Mouse (Mus musculus) layer of hippocampus, adult 9-11 months (tissue): ENCODE results near the gene Stra6.
A peak's percentile ranks its signal among the peaks of the same experiment; 100 is the strongest.

ENCODE experiments used
- DNase-seq: peaks from one replicate; pipeline ENCODE4 v3.0.0; 2022

Stra6 gene

DNA sequence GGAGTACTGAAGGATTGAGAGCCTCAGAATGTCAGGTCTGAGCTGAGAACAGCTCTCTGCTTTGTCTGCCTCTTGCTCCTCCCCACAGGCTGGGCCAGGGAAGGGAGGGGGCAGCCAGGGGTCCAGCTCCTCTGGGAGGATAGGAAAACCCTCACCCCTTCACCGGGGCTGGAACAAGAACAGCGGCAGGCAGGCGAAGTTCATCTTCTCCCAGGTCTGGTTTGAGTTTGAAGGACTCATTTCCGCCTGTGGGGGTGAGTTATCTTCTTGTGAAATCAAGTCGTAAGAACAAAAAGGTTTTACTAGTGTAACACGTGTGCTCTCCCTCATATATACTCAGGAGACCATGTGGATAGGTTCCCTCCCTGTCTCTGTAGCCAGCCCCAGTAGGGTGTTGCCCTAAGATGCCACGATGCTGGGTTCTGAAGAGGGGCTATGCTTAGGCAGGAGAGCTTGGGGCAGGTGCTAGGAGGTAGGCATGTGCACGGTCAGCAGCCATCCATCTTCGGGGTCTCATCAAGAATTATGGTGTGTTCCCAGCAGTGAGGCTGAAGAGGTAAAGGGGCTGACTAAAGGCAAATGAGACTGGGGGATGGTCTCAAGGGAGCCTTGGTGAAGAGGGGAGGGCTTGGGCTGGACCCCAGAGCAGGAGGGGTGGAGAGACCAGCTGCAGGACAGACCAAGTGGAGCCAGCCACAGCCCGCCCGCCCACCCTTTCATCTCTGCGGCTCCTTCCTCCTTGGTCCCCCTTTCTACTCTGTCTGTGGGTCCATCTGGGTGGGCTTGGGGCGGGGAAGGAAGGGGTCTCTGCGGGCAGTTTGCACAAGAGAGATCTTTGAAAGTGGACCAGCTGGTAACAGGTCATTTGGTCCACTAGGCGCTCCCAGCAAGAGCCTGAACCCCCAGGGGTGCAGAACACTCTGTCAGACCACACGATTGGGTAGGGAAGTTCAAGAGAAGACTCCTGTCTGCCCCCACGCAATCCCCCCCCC lies 70.6 kb downstream of the Stra6 start:
- DNase-seq, result no peak

- DNase-seq, result no peak
Measured at GRCm38 (mm10) chr9:58134906-58135305, 71.3 kb downstream of the Stra6 start.

- DNase-seq, result no peak
Measured at GRCm38 (mm10) chr9:58135921-58136321, 72.3 kb downstream of the Stra6 start.

GRCm38 (mm10) chr9:58139947-58140346 lies 76.4 kb downstream of the Stra6 start:
- DNase-seq, result peak; percentile 69

- DNase-seq, result no peak
Measured at GRCm38 (mm10) chr9:58143419-58143818, 79.8 kb downstream of the Stra6 start.

DNA sequence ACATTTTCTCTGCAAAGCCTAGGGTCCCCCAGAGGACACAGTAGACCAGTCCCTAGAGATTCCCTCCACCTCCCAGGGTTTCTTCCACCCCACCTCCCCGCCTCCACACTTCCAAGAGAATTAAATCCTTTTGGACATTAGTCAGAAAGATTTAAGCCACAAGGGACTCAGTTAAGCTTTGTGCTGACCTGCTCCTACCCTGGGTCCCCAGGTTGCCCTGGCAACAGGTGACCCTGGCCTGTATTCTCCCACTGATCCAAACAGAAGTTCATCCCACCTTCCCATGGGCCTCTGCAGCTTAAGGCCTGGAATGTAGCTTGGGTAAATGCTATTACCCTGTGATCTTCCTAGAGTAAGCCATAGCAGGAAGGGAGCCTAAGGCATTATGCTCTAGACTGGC lies 81.1 kb downstream of the Stra6 start:
- no peak for DNase-seq

- no peak for DNase-seq
Measured at GRCm38 (mm10) chr9:58145417-58145816, 81.8 kb downstream of the Stra6 start.

- no peak for DNase-seq
Measured at GRCm38 (mm10) chr9:58148806-58149205, 85.2 kb downstream of the Stra6 start.

GRCm38 (mm10) chr9:58150733-58151361 lies 87.3 kb downstream of the Stra6 start:
- no peak for DNase-seq

DNA sequence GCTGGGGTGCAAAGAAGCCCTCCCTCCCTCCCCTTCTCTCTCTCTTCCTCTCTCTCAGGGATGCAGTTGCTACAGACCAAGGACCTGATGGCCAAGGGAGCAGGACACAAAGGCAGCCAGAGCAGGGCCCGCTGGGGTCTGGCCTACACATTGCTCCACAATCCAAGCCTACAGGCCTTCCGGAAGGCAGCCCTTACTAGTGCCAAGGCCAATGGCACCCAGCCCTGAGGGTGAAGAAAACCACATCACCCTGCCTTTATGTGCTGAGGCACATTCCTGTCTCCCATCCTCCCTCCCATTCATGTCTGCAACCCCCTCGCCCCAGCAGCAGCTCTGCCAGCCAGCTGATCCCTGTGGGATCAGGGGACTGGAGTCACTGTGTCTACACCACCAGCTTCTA lies 89.5 kb downstream of the Stra6 start:
- no peak for DNase-seq

DNA sequence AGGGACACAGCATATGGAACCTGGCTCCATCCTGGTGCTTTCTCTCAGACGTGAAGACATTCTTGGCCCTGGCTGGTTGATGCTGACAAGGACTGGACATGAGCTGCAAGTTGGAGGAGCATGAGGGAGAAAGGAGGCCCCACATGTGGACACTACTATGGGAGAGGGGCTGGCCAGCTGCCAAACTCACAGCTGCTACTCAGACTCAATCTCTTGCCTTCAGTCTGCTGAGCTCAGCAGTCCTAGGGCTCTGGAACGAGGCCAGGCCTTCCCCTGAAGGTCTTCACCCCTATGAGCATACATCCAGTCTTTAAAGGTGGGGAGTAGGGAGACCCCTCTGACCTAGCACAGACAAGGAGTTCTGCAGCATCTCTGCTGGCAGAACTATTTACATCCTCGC lies 91.8 kb downstream of the Stra6 start:
- no peak for DNase-seq

DNA sequence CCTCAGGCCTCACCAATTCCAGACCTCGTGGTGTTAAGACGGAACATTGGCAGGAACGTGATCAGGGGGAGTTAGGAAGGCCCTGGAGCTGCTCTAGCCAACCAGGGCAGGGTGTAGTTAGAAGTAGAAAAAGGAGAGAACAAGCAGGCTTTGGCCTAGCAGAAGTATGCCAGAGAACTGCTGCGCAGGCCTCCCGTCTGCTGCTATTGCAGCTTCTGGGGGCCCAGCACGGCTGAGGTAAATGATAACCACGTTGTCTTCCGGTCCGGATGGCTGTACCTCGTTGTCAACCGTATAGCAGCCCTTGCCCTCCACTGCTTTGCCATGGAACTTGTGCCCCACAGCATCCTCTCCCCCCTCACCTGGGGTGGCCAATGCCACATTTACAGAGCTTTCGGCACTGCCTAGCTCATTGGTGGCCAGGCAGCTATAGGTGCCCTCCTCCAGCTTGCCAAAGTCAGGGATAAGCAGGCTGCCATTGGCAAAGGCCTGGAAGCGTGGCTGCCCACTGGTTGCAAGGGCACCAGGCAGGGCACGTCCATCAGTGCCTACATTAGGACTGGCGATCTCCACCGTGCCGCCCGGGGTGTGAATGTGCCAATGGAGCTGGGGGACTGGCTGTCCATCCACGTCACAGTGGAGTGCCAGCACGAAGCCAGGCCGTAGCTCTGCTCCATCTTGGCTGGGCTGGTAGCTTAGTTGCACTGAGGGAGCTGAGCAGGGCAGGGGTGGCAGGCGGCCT lies 93.4 kb downstream of the Stra6 start:
- no peak for DNase-seq

GRCm38 (mm10) chr9:58157838-58158237 lies 94.2 kb downstream of the Stra6 start:
- DNase-seq, result no peak

- no peak for DNase-seq
Measured at GRCm38 (mm10) chr9:58158541-58159311, 95.1 kb downstream of the Stra6 start.

GRCm38 (mm10) chr9:58159855-58160254 lies 96.3 kb downstream of the Stra6 start:
- DNase-seq, result peak; percentile 69

- DNase-seq, result no peak
Measured at GRCm38 (mm10) chr9:58160315-58160714, 96.7 kb downstream of the Stra6 start.

DNA sequence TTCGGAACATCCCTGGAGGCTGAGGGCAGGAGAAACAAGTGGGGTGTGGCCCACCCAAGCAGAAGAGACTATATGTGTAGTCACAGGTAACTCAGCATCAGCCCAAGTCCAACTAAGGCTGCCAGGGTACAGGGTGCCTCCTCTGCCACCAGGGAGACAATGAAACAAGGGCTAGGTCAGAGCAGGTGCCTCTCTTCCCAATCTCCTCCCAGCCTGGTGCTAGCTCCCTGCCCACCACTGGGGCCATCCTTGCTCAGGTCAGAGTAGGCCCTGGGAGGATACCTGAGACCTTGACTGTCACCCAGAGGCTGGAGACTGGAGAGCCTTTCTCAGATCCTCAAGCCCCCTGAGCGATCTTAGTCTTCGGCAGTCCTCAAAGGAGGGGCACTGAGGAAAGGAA lies 98.6 kb downstream of the Stra6 start:
- no peak for DNase-seq

- no peak for DNase-seq
Measured at GRCm38 (mm10) chr9:58163146-58163545, 99.6 kb downstream of the Stra6 start.

DNA sequence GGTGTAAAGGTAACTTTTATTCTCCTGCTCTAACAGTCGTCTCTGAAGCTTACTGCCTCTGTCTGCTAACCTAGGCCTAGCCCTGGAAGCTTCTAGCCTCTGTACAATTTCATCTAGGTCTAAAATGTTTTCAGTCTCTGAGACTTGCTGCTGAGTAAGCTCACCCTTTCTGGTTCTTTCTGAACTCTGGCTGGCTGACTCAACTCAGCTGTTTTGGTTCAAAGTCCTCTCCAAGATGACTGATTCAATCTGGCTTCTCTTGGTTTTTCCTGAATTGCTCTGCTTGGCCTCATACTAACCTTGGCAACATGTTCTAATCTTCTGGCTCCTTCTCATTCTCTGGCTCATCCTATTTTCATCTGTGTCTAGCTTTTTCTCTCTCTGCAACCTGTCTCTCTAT lies 102.2 kb downstream of the Stra6 start:
- no peak for DNase-seq

DNA sequence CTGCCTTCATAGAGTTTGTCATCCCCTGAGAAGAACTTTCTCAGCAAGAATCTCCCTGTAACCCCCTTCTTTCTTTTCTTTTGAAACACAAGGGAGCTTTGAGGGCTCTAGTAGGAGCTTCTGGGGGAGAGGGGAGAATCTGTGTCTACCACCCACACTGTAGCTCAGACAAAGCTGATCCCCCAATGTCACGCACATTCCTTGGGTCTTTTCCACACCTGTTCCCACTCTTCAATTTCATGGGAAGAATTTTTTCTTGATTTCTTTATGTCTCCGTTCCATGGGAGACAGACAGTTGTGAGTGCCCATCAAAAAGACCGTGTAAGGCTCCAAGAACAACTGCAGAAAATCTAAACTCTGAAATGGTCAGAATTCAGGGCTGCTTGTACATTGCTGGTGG lies 105.3 kb downstream of the Stra6 start:
- no peak for DNase-seq

DNA sequence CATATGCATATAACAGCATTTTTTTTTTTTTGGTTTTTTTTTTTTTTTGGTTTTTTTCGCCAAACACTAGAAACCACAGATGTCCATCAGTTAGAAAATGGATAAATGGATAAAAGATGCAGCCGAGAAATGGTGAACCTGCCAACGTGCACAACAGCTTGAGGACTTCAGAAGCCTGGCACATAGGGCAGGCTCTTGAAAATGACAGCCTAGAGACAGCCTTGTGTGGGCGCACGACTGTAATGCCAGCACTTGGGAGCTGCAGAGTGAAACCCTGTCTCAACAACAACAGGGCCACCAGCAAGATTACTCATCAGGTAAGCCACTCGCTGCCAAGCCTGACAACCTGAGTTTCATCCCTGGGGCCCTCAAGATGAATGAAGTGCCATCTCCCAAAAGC lies 105.8 kb downstream of the Stra6 start:
- DNase-seq, result no peak

- no peak for DNase-seq
Measured at GRCm38 (mm10) chr9:58172863-58173262, 109.3 kb downstream of the Stra6 start.

- peak; percentile 84 for DNase-seq
Measured at GRCm38 (mm10) chr9:58174818-58175251, 111.2 kb downstream of the Stra6 start.
